Mouse (Mus musculus) CH12.LX (cell line): ENCODE results near the gene Hmcn1.

Experiments used
- CTCF ChIP-seq, 2 experiments: IDR thresholded peaks in 1 of 2; conservative IDR thresholded peaks in 1 of 2; 2 replicates each; pipeline ENCODE4 v1.5.1; 2011 to 2012; ENCODE audit warnings: low read depth in 2 of 2, low read length in 2 of 2, improper control_type of control experiment in 1 of 2, inconsistent platforms in 1 of 2, mild to moderate bottlenecking in 1 of 2, moderate library complexity in 1 of 2
- EP300 ChIP-seq: IDR thresholded peaks from 2 replicates; pipeline ENCODE4 v1.6.1; 2011; ENCODE audit warnings: low read length, improper control_type of control experiment
- JUND ChIP-seq: conservative IDR thresholded peaks from 2 replicates; pipeline ENCODE4 v1.6.1; 2011; ENCODE audit warnings: low read depth, low read length, improper control_type of control experiment
- KAT2A ChIP-seq: IDR thresholded peaks from 2 replicates; pipeline ENCODE4 v1.6.1; 2012; ENCODE audit warnings: low read length, improper control_type of control experiment, inconsistent platforms; ENCODE audit not compliant: insufficient replicate concordance
- MAZ ChIP-seq: IDR thresholded peaks from 2 replicates; pipeline ENCODE4 v1.6.1; 2012; ENCODE audit warnings: low read depth, mild to moderate bottlenecking, inconsistent platforms, low read length, improper control_type of control experiment, moderate library complexity
- MYC ChIP-seq: IDR thresholded peaks from 2 replicates; pipeline ENCODE4 v1.6.1; 2011; ENCODE audit warnings: low read depth, mild to moderate bottlenecking, improper control_type of control experiment, low read length
- NRF1 ChIP-seq: IDR thresholded peaks from 2 replicates; pipeline ENCODE4 v1.6.1; 2014; ENCODE audit warnings: low read depth, mild to moderate bottlenecking, inconsistent platforms, low read length, improper control_type of control experiment, moderate library complexity
- POLR2A ChIP-seq: IDR thresholded peaks from 2 replicates; pipeline ENCODE4 v1.6.1; 2011; ENCODE audit warnings: low read depth, mild to moderate bottlenecking, improper control_type of control experiment, low read length
- POLR2AphosphoS2 ChIP-seq: IDR thresholded peaks from 2 replicates; pipeline ENCODE4 v1.6.1; 2011; ENCODE audit warnings: low read depth, low read length, improper control_type of control experiment

DNA sequence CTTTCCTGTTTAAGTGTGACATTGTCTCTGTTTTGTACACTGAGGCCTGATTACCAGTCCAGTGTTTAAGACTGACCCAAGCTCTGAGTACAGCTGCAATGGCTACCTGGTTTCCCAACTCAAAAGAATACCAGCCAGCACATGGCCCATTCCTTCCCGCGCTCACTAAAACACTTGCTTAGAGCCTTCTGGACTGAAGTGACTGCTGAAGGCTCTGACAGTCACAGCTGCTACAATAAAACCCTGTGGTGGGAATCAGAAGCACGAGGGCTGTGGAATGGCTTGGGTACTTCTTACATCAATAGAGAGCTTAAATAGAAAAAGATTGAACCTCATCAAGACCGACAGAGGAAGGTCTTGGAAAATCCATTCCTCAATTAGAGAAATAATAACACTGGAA, 286.7 kb downstream of the Hmcn1 start:
- TF ChIP-seq POLR2AphosphoS2, result no peak
- no peak for TF ChIP-seq JUND
- no peak for TF ChIP-seq CTCF (conservative IDR thresholded peaks at IDR 0.05 in 1 of 2, IDR thresholded peaks at IDR 0.05 in 1 of 2; ENCODE audit: low read depth in 2 of 2, low read length in 2 of 2)
- TF ChIP-seq POLR2A, result no peak
- TF ChIP-seq MAZ, result no peak
- no peak for TF ChIP-seq MYC
- no peak for TF ChIP-seq EP300
- TF ChIP-seq KAT2A, result no peak
- no peak for TF ChIP-seq NRF1
